Mouse (Mus musculus) gastrocnemius, postnatal 25 days (tissue): ENCODE measurements around the gene Ssxb10. TPM values are rescaled to one million over a fixed set of nuclear protein-coding genes. Genes with fewer than 3 reads are reported as not detected.
"Not testable (repeated sequence)": the region's sequence is repeated elsewhere in the genome, so short reads cannot be mapped to it uniquely, and the experiment has no call there.

Experiments used
- DNase-seq: peaks from one replicate; pipeline ENCODE4 v3.0.0; 2022
- long read RNA-seq, 2 experiments: library from polyadenylated mRNA; stranded (forward); transcript quantifications; one replicate each; pipeline ENCODE4 v2.0.0; 2021
- total RNA-seq, 2 experiments: library from RNA; stranded (reverse); gene quantifications; 1 replicate in 1 of 2; 2 replicates in 1 of 2; pipeline ENCODE4 v1.2.3; 2021

Gene Ssxb10
- total RNA-seq = not detected
- long read RNA-seq, experiment 1 = 0 reads
- long read RNA-seq, experiment 2 = 0 reads

GRCm38 (mm10) chrX:8327124-8327523 is at the start of gene Ssxb10:
Ssxb10 (plus strand) TSS chrX:8327424.
- DNase-seq = no peak

- no peak for DNase-seq
Observed at GRCm38 (mm10) chrX:8288621-8289020, 38.6 kb upstream of the Ssxb10 start.

GRCm38 (mm10) chrX:8309302-8309701 is 17.9 kb upstream of the Ssxb10 start:
- no peak for DNase-seq

- DNase-seq = peak; percentile 13
Observed at GRCm38 (mm10) chrX:8314905-8315304, 12.3 kb upstream of the Ssxb10 start.

- not testable (repeated sequence) for DNase-seq
Observed at GRCm38 (mm10) chrX:8366678-8367077, 39.5 kb downstream of the Ssxb10 start, which contains the start of gene Ssxb9. Ssxb9 (plus strand) TSS chrX:8366978.

Other genes starting within 250 kb of the Ssxb10 start
- under 1 TPM; 0.46 to 0.54 TPM for gene Was, start 236.9 kb upstream of the Ssxb10 start, total RNA-seq
- 10 to 100 TPM; 11.8 to 16.3 TPM for gene Wdr13, start 194.5 kb upstream of the Ssxb10 start, total RNA-seq
- 10 to 100 TPM; 44.1 to 60.8 TPM for gene Rbm3, start 181.5 kb upstream of the Ssxb10 start, total RNA-seq
- 1 to 10 TPM; 2.5 to 2.6 TPM for gene Tbc1d25, start 151.2 kb upstream of the Ssxb10 start, total RNA-seq
- 10 to 100 TPM; 10.3 to 10.7 TPM for gene Ebp, start 133.9 kb upstream of the Ssxb10 start, total RNA-seq
- gene Porcn, start 120.9 kb upstream of the Ssxb10 start, total RNA-seq = 1 to 10 TPM; 3.6 to 4.3 TPM
- gene Ftsj1, start 75.0 kb upstream of the Ssxb10 start, total RNA-seq = 10 to 100 TPM; 12.4 to 13.2 TPM
- gene Slc38a5, start 56.3 kb upstream of the Ssxb10 start, total RNA-seq = not detected
- not detected for gene Ssxb9, start 39.6 kb downstream of the Ssxb10 start, total RNA-seq
- not detected for gene Ssxb1, start 85.9 kb downstream of the Ssxb10 start, total RNA-seq
- gene Ssxb2, start 134.3 kb downstream of the Ssxb10 start, total RNA-seq = not detected
- not detected for gene Gm14459, start 197.5 kb downstream of the Ssxb10 start, total RNA-seq
- not detected for gene Ssxb6, start 220.8 kb downstream of the Ssxb10 start, total RNA-seq